8 mouse cellular contexts compared by ENCODE assay signal in genomic region chr9:77655935-77656288, GRCm38 (mm10). TPM values are rescaled to one million over a fixed set of nuclear protein-coding genes. Genes with fewer than 3 reads are reported as not detected.
DNase-seq lines count a peak whose midpoint lies in the region; ATAC-seq and TF ChIP-seq lines count a peak whose summit lies in the region.

No protein-coding gene starts in this region.

- peak; percentile 87 for TF ChIP-seq CTCF in heart, adult 2 months (IDR thresholded peaks at IDR 0.05)

- 2% methylated on average over 7 of the region's 7 CpGs for WGBS in heart, adult 2 months
- WGBS in intestine, embryonic 14.5 days, result 1% methylated on average over 7 of the region's 7 CpGs
- WGBS in limb, embryonic 10.5 days, result 2% methylated on average over 7 of the region's 7 CpGs
- 1% methylated on average over 7 of the region's 7 CpGs for WGBS in midbrain, embryonic 11.5 days

- no peaks in the 10 kb centered on the region for H3K9me3 ChIP-seq in intestine, embryonic 14.5 days (ENCODE audit: control insufficient read depth, low read length)
- no peaks in the 10 kb centered on the region for H3K9me3 ChIP-seq in limb, embryonic 10.5 days (replicated peaks)
- no peaks in the 10 kb centered on the region for H3K9me3 ChIP-seq in midbrain, embryonic 11.5 days (ENCODE audit: control insufficient read depth, low read length)

- intact Hi-C loops in heart, adult 2 months (cut with DNase I), result loop anchor here (2.0 to 10.0 kb wide), 4 partner anchors 59 to 379 kb away; no protein-coding TSS in a partner anchor

- no peak overlapping the region for H3K27ac ChIP-seq in heart, adult 2 months
- no peak overlapping the region for H3K27ac ChIP-seq in intestine, embryonic 14.5 days (ENCODE audit: low read depth)
- peak overlapping the region; percentile 76; the same call in 1 of the 2 replicates for H3K27ac ChIP-seq in limb, embryonic 10.5 days
- no peak overlapping the region for H3K27ac ChIP-seq in midbrain, embryonic 11.5 days (ENCODE audit: low read depth, low read length)

- H3K79me2 ChIP-seq in heart, adult 2 months (replicated peaks; ENCODE audit: control insufficient read depth, insufficient read depth, low read length), result 0 out of 2 replicates have a peak, but pooled peaks cover 3% of the 10 kb centered on the region

- DNase-seq in heart, adult 2 months, result peak in 1 of 2 experiments; percentile 34
- no peak for DNase-seq in heart, adult 11 months
- peak; percentile 49 to 54 for DNase-seq in cerebellum, adult 18-20 months
- DNase-seq in forelimb bud, embryonic 11.5 days (ENCODE audit: low read depth, low spot score), result peak; percentile 71
- no peak for DNase-seq in intestine, embryonic 14.5 days (ENCODE audit: low spot score)
- no peak for DNase-seq in limb, embryonic 10.5 days (ENCODE audit: low spot score)
- DNase-seq in midbrain, embryonic 11.5 days (ENCODE audit: low spot score, missing footprints), result no peak
- DNase-seq in spleen, adult 12 weeks (ENCODE audit: low spot score), result peak; percentile 17

- H3K36me3 ChIP-seq in heart, adult 2 months (ENCODE audit: control insufficient read depth, insufficient read depth, low read length), result peaks cover 2% of the 10 kb centered on the region
- no peaks in the 10 kb centered on the region for H3K36me3 ChIP-seq in intestine, embryonic 14.5 days (ENCODE audit: control insufficient read depth, insufficient read depth, low read length)
- H3K36me3 ChIP-seq in limb, embryonic 10.5 days, result no peaks in the 10 kb centered on the region
- no peaks in the 10 kb centered on the region for H3K36me3 ChIP-seq in midbrain, embryonic 11.5 days (ENCODE audit: control insufficient read depth, insufficient read depth, low read length)

- TF ChIP-seq EP300 in heart, adult 2 months (IDR thresholded peaks at IDR 0.05; ENCODE audit: insufficient read depth, low read depth, low read length), result 0 out of 2 replicates have a peak, but pooled peaks have one; percentile 8

- peak; percentile 16; the same call in 1 of the 2 replicates for ATAC-seq in intestine, embryonic 14.5 days (replicated peaks; ENCODE audit: low FRiP score, low TSS enrichment, low read depth)
- ATAC-seq in midbrain, embryonic 11.5 days (ENCODE audit: low FRiP score), result peak; percentile 64

- peaks cover 6% of the 10 kb centered on the region for H3K27me3 ChIP-seq in heart, adult 2 months (ENCODE audit: control insufficient read depth, insufficient read depth, low read length)
- peaks cover 7% of the 10 kb centered on the region for H3K27me3 ChIP-seq in intestine, embryonic 14.5 days (replicated peaks; ENCODE audit: control insufficient read depth, insufficient read depth, low read length)
- H3K27me3 ChIP-seq in limb, embryonic 10.5 days (ENCODE audit: low read depth, poor library complexity, severe bottlenecking), result peaks cover 15% of the 10 kb centered on the region
- peaks cover 9% of the 10 kb centered on the region for H3K27me3 ChIP-seq in midbrain, embryonic 11.5 days (ENCODE audit: control insufficient read depth, insufficient read depth, low read length)

- peaks cover 3% of the 10 kb centered on the region; the same call in 1 of the 2 replicates for H3K4me1 ChIP-seq in heart, adult 2 months (ENCODE audit: control insufficient read depth, insufficient read depth, low read length)
- no peaks in the 10 kb centered on the region for H3K4me1 ChIP-seq in intestine, embryonic 14.5 days (replicated peaks; ENCODE audit: control insufficient read depth, insufficient read depth, low read length)
- peaks cover 10% of the 10 kb centered on the region for H3K4me1 ChIP-seq in limb, embryonic 10.5 days
- no peaks in the 10 kb centered on the region for H3K4me1 ChIP-seq in midbrain, embryonic 11.5 days (ENCODE audit: control insufficient read depth, insufficient read depth, low read length)

- H3K4me2 ChIP-seq in intestine, embryonic 14.5 days (ENCODE audit: low read length), result peak overlapping the region; percentile 100
- peak overlapping the region; percentile 100 for H3K4me2 ChIP-seq in midbrain, embryonic 11.5 days

- H3K4me3 ChIP-seq in heart, adult 2 months, result peak overlapping the region; percentile 49
- peak overlapping the region; percentile 59 for H3K4me3 ChIP-seq in intestine, embryonic 14.5 days (ENCODE audit: low read depth, low read length)
- H3K4me3 ChIP-seq in limb, embryonic 10.5 days, result peak overlapping the region; percentile 73
- H3K4me3 ChIP-seq in midbrain, embryonic 11.5 days (ENCODE audit: low read depth, low read length), result peak overlapping the region; percentile 62

- TF ChIP-seq POLR2A in heart, adult 2 months (IDR thresholded peaks at IDR 0.05; ENCODE audit: insufficient read depth, low read depth, low read length), result no peak

- H3K9ac ChIP-seq in heart, adult 2 months (ENCODE audit: low read depth, low read length), result no peak overlapping the region
- peak overlapping the region; percentile 42; the same call in 1 of the 2 replicates for H3K9ac ChIP-seq in intestine, embryonic 14.5 days (ENCODE audit: low read length)
- peak overlapping the region; percentile 65 for H3K9ac ChIP-seq in midbrain, embryonic 11.5 days (ENCODE audit: low read length)

RNA-seq across cellular contexts. Expression of gene Klhl31, which starts 19.6 kb away (rescaled TPM):
- 100 to 1,000 TPM; 116 to 122 TPM for total RNA-seq in heart, adult 2 months (2021)
- 22.4 and 49.2 TPM in 2 replicates for polyA plus RNA-seq in heart, adult 2 months (2012; rRNA removed)
- polyA plus RNA-seq in intestine, embryonic 14.5 days (2014; fragmentation: Nextera tagmentation; extraction: Ambion mirVana), result 0.09 TPM in 1 of 2 replicates, not detected in the other
- 0.16 and 0.61 TPM in 2 replicates for polyA plus RNA-seq in limb, embryonic 10.5 days (2016; fragmentation: Nextera tagmentation; extraction: Ambion mirVana)
- polyA plus RNA-seq in midbrain, embryonic 11.5 days (2014; fragmentation: Nextera tagmentation; extraction: Ambion mirVana), result 0.14 and 0.32 TPM in 2 replicates

Comparison
In these comparisons a context has a peak if more than half of its experiments do, and no peak if none do; other contexts are left out.
1. DNase-seq: peak in cerebellum, adult 18-20 months (2 of 2), forelimb bud, embryonic 11.5 days (single experiment) and spleen, adult 12 weeks (single experiment); none in heart, adult 11 months (single experiment), intestine, embryonic 14.5 days (single experiment), limb, embryonic 10.5 days (single experiment) and midbrain, embryonic 11.5 days (single experiment).
2. RNA of gene Klhl31, which starts 19.6 kb away (polyA plus RNA-seq): 22.4 to 49.2 TPM in heart, adult 2 months; 0.16 to 0.61 TPM in limb, embryonic 10.5 days, 0.14 to 0.32 TPM in midbrain, embryonic 11.5 days and 0.09 TPM in intestine, embryonic 14.5 days; every median in the first group is over 10 times any median in the second.
3. Peak in every context shown above with its lines, with median percentiles within 50 percentile points of each other: H3K4me3 ChIP-seq.